Mouse (Mus musculus): Measurements from ENCODE around the gene Capn13.

- no peak for TF ChIP-seq CTCF (IDR thresholded peaks at IDR 0.05; ENCODE audit: low read depth, low read length)
- TF ChIP-seq GATA1 (IDR thresholded peaks at IDR 0.05; ENCODE audit: borderline replicate concordance, low read length), result no peak
Measured at GRCm38 (mm10) chr17:73432058-73432457, 31.4 kb upstream of the Capn13 start.

Data from G1E (cell line).